In genomic region chr10:80174705-80175104, GRCm38 (mm10) we compare ENCODE assay signal across 8 mouse cellular contexts. TPM values are rescaled to one million over a fixed set of nuclear protein-coding genes. Genes with fewer than 3 reads are reported as not detected.
DNase-seq lines count a peak whose midpoint lies in the region; ATAC-seq and TF ChIP-seq lines count a peak whose summit lies in the region.

No protein-coding gene starts in this region.

- peak; percentile 85 for TF ChIP-seq CTCF in liver, embryonic 14.5 days (IDR thresholded peaks at IDR 0.05; ENCODE audit: low read depth)

- no peak overlapping the region for H3K4me3 ChIP-seq in liver, embryonic 11.5 days (ENCODE audit: low read depth, low read length)
- H3K4me3 ChIP-seq in liver, embryonic 14.5 days (ENCODE audit: insufficient read depth in 1 of 2, low read depth in 2 of 2, low read length in 2 of 2), result no peak overlapping the region

- no peak for ATAC-seq in liver, embryonic 11.5 days (replicated peaks; ENCODE audit: low FRiP score)
- ATAC-seq in liver, embryonic 14.5 days (ENCODE audit: insufficient read depth), result no peak

- no peak for TF ChIP-seq EP300 in liver, embryonic 14.5 days (IDR thresholded peaks at IDR 0.05; ENCODE audit: low read depth)

- H3K27me3 ChIP-seq in liver, embryonic 11.5 days (replicated peaks; ENCODE audit: control insufficient read depth, insufficient read depth, low read length), result peaks cover 14% of the 10 kb centered on the region
- peaks cover 14% of the 10 kb centered on the region for H3K27me3 ChIP-seq in liver, embryonic 14.5 days (ENCODE audit: control insufficient read depth, insufficient read depth, low read length)

- no peak overlapping the region for H3K9ac ChIP-seq in liver, embryonic 11.5 days (ENCODE audit: low read depth, low read length)
- H3K9ac ChIP-seq in liver, embryonic 14.5 days (replicated peaks), result no peak overlapping the region

- WGBS in liver, embryonic 11.5 days, result 42% methylated on average over 2 of the region's 2 CpGs
- WGBS in liver, embryonic 14.5 days (ENCODE audit: insufficient replicate concordance), result 27% methylated on average over 2 of the region's 2 CpGs

- H3K4me2 ChIP-seq in liver, embryonic 11.5 days, result no peak overlapping the region
- H3K4me2 ChIP-seq in liver, embryonic 14.5 days (ENCODE audit: low read depth), result no peak overlapping the region

- no peak overlapping the region; the same call in 1 of the 2 replicates for H3K27ac ChIP-seq in liver, embryonic 11.5 days (ENCODE audit: low read depth, low read length)
- H3K27ac ChIP-seq in liver, embryonic 14.5 days, result no peak overlapping the region

- peaks cover 22% of the 10 kb centered on the region for H3K36me3 ChIP-seq in liver, embryonic 11.5 days (ENCODE audit: control insufficient read depth, insufficient read depth, low read length)
- H3K36me3 ChIP-seq in liver, embryonic 14.5 days (replicated peaks; ENCODE audit: control insufficient read depth, insufficient read depth, low read depth), result peaks cover 19% of the 10 kb centered on the region

- H3K4me1 ChIP-seq in liver, embryonic 11.5 days (replicated peaks; ENCODE audit: control insufficient read depth, insufficient read depth, low read length), result peaks cover 15% of the 10 kb centered on the region
- peaks cover 5 to 7% of the 10 kb centered on the region in 2 experiments; a peak in 3 of 4 replicates for H3K4me1 ChIP-seq in liver, embryonic 14.5 days (replicated peaks; ENCODE audit: control insufficient read depth in 2 of 2, insufficient read depth in 2 of 2, low read length in 1 of 2)

- peak; percentile 54 to 69 for DNase-seq in adrenal gland, adult (ENCODE audit: inconsistent age in 2 of 2, low spot score in 1 of 2)
- no peak for DNase-seq in adrenal gland, postnatal 25 days
- peak; percentile 79 for DNase-seq in liver
- DNase-seq in liver, embryonic 11.5 days (ENCODE audit: low spot score), result no peak
- peak; percentile 67 for DNase-seq in cerebellum, adult 9-11 months
- DNase-seq in liver, embryonic 14.5 days (ENCODE audit: low read depth in 3 of 3, low spot score in 3 of 3), result peak in 1 of 3 experiments; percentile 51
- DNase-seq in thymus, postnatal 25 days, result peak; percentile 53
- DNase-seq in right cerebral cortex, adult 18-20 months, result no peak

- H3K9me3 ChIP-seq in liver, embryonic 11.5 days (ENCODE audit: control insufficient read depth, low read length), result no peaks in the 10 kb centered on the region
- H3K9me3 ChIP-seq in liver, embryonic 14.5 days (ENCODE audit: control insufficient read depth, low read length), result no peaks in the 10 kb centered on the region; the same call in 1 of the 2 replicates

RNA-seq across cellular contexts. Expression of gene 1600002K03Rik, which starts 2.0 kb away (rescaled TPM):
- total RNA-seq in adrenal gland, postnatal 25 days (2021), result 15.6 and 16.7 TPM in 2 replicates
- 21.8 and 27.4 TPM in 2 replicates for polyA plus RNA-seq in liver, embryonic 11.5 days (2014; fragmentation: Nextera tagmentation; extraction: Ambion mirVana)
- polyA plus RNA-seq in liver, embryonic 14.5 days (2012; rRNA removed), result 6.8 and 6.9 TPM in 2 replicates
- polyA plus RNA-seq in liver, embryonic 14.5 days (2014; fragmentation: Nextera tagmentation; extraction: Ambion mirVana), result 10.6 and 13.2 TPM in 2 replicates

RNA-seq across cellular contexts. Expression of gene Efna2, which starts 4.6 kb away (rescaled TPM):
- total RNA-seq in adrenal gland, postnatal 25 days (2021), result 2.7 and 5.2 TPM in 2 replicates
- 9.4 and 10.7 TPM in 2 replicates for polyA plus RNA-seq in liver, embryonic 11.5 days (2014; fragmentation: Nextera tagmentation; extraction: Ambion mirVana)
- polyA plus RNA-seq in liver, embryonic 14.5 days (2012; rRNA removed), result 0.40 and 0.47 TPM in 2 replicates
- 0.51 and 0.52 TPM in 2 replicates for polyA plus RNA-seq in liver, embryonic 14.5 days (2014; fragmentation: Nextera tagmentation; extraction: Ambion mirVana)

RNA-seq across cellular contexts. Expression of gene Cirbp, which starts 8.9 kb away (rescaled TPM):
- total RNA-seq in adrenal gland, postnatal 25 days (2021), result 49.9 and 142 TPM in 2 replicates
- 22.5 and 25.1 TPM in 2 replicates for polyA plus RNA-seq in liver, embryonic 11.5 days (2014; fragmentation: Nextera tagmentation; extraction: Ambion mirVana)
- polyA plus RNA-seq in liver, embryonic 14.5 days (2012; rRNA removed), result 19.4 and 19.8 TPM in 2 replicates
- polyA plus RNA-seq in liver, embryonic 14.5 days (2014; fragmentation: Nextera tagmentation; extraction: Ambion mirVana), result 10.1 and 10.7 TPM in 2 replicates

RNA-seq across cellular contexts. Expression of gene Midn, which starts 26.6 kb away (rescaled TPM):
- 74.1 and 97.4 TPM in 2 replicates for total RNA-seq in adrenal gland, postnatal 25 days (2021)
- 19.2 and 20.1 TPM in 2 replicates for polyA plus RNA-seq in liver, embryonic 11.5 days (2014; fragmentation: Nextera tagmentation; extraction: Ambion mirVana)
- 9.1 and 10.3 TPM in 2 replicates for polyA plus RNA-seq in liver, embryonic 14.5 days (2012; rRNA removed)
- 5.1 and 5.7 TPM in 2 replicates for polyA plus RNA-seq in liver, embryonic 14.5 days (2014; fragmentation: Nextera tagmentation; extraction: Ambion mirVana)

RNA-seq across cellular contexts. Expression of gene Cbarp, which starts 34.1 kb away (rescaled TPM):
- 45.4 and 67.9 TPM in 2 replicates for total RNA-seq in adrenal gland, postnatal 25 days (2021)
- 2.8 and 3.1 TPM in 2 replicates for polyA plus RNA-seq in liver, embryonic 11.5 days (2014; fragmentation: Nextera tagmentation; extraction: Ambion mirVana)
- polyA plus RNA-seq in liver, embryonic 14.5 days (2012; rRNA removed), result 1.8 and 2.2 TPM in 2 replicates
- polyA plus RNA-seq in liver, embryonic 14.5 days (2014; fragmentation: Nextera tagmentation; extraction: Ambion mirVana), result 0.42 and 1.1 TPM in 2 replicates

Comparison
In these comparisons a context has a peak if more than half of its experiments do, and no peak if none do; other contexts are left out.
1. DNase-seq: peak in adrenal gland, adult (2 of 2), liver (single experiment), cerebellum, adult 9-11 months (single experiment) and thymus, postnatal 25 days (single experiment); none in adrenal gland, postnatal 25 days (single experiment), liver, embryonic 11.5 days (single experiment) and right cerebral cortex, adult 18-20 months (single experiment).